Mouse (Mus musculus): ENCODE data around the gene Fgfbp3.

GRCm38 (mm10) chr19:36919466-36919865 is at the start of gene Fgfbp3:
- TF ChIP-seq CTCF (IDR thresholded peaks at IDR 0.05; ENCODE audit: extremely low read depth, insufficient read length, insufficient replicate concordance, low read depth, low read length) (no peak), POLR2A (IDR thresholded peaks at IDR 0.05; ENCODE audit: low read depth, low read length) (no peak)

Data from small intestine, adult 2 months (tissue).